Mouse (Mus musculus) erythroid progenitor cell, adult 5-6 weeks (primary cell): ENCODE results near the gene Panx2. TPM values are rescaled to one million over a fixed set of nuclear protein-coding genes. Genes with fewer than 3 reads are reported as not detected.

Experiments
- ATAC-seq: replicated peaks from 2 replicates; pipeline ENCODE4 v1.8.0; 2016; ENCODE audit warnings: moderate number of reproducible peaks, mild to moderate bottlenecking, moderate TSS enrichment, inconsistent platforms; ENCODE audit not compliant: poor library complexity, low FRiP score, severe bottlenecking
- total RNA-seq, 2 experiments: library from RNA; stranded (forward) in 1 of 2; stranded (reverse) in 1 of 2; fragments of 150-400 nt in 1 of 2; fragments of 186-747, 209-891 nt in 1 of 2; gene quantifications; 2 replicates each; pipeline versions ENCODE4 v1.2.3 to v1.2.4; 2015 to 2017; ENCODE audit warnings: low replicate concordance in 2 of 2

Gene Panx2
- total RNA-seq, 2 experiments from 2014 or later = not detected

DNA sequence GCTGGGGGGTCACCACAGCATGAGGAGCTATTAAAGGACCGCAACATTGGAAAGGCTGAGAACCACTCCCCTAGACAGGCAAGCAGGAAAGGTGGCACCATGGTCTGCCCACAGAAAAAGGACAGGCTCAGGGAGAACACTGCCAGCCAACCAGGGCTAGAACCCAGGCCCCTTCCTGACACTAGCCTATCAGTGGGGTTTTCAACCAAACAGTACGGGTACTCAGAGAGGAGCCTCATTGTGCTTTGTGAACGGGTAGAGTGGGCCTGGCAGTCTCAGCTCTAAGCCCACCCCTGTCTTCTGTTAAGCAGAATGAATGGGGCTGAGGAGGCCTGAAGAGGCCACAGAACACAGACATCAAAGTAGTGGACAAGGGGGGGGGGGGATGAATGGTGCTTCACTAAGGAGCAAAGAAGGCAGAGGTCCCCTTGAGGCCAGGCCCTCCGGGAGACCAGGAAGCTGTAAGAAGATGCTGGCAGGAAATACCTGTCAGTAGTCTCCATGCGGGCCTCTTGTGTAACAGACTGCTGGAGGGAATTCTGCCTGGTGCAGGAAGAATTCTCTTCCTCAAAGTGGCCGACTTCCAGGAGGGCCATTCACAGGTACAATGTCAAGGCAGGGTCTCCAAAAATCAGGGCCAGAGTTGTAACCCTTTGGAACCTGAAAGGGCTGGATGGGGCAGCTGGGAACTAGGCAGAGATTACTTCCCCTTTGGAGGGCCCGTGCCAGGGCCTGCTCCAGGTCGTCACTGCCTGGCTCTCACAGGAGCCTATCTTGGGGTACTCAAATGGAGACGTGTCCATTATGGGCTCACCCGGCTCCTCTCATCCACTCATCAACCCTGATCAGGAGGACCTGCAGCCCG lies 15.3 kb downstream of the Panx2 start, which contains the start of gene Trabd:
TSS of gene Trabd (plus strand) at position 512 of the 865 bp plus-strand sequence.
- ATAC-seq = no peak

DNA sequence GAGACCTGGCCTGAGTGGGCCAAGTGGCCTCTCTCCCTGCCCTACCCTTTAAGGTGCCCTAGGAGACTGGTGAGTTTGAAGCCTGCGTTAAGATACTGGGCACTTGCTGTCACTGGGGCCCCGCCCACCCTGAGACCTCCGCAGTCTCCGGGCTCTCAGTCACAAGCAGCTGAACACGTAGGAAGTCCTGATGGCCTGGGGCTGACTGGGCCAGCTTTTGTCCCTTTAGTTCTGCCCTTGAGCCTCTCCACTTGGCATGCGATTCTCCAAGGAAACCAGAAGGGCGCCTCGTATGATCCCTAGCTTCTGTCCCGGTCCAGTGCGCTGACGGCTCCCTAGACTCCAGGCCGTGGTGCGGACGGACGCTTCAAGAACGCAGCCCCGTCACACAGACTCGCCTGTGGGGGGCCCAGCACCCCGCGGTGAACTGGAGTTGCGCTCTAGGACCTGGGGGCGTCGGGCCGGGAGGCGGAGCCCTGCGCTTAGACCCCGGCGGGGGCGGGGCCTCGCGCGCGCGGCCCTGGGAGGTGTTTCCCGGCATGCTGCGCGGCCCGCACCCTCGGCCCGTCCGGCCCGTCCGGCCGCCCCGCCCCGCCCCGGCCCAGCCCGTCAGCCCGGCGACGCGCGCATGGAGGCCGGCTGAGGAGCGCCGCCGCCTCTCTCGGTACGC lies 16.1 kb downstream of the Panx2 start:
- peak; percentile 73 for ATAC-seq

- ATAC-seq = peak; percentile 30; the same call in 1 of the 2 replicates
Observed at GRCm38 (mm10) chr15:89076156-89076731, 16.7 kb downstream of the Panx2 start.

DNA sequence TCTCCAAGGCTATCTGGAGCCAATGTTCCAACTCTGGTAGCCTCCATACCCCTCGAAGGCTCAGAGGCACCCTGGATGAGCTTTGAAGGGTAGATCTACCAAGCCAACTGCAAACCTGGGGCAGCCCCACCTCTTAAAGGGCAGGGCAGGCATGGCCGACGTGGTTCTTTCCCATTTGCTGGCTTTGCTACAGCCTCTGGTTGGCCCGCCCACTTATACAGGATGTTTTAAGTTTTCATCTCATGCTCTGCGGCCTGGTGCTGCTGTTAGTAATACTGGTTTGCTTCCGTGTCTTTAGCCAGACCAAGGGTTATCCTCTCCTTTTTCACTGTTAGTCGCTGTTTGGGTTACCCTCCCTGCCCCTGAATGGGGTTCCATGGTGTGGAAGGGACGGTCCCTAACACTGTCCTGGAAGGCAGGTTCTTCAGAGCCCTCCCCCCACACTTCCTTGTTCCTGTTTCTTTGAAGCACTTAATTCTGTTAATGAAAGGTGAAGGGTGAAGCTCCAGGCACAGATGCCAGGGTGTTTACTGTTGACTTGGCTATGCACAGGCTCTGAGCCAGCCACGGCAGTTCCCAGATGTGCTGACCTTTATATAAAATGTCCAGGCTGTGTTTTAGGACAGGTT lies 18.8 kb downstream of the Panx2 start:
- peak; percentile 75 for ATAC-seq

DNA sequence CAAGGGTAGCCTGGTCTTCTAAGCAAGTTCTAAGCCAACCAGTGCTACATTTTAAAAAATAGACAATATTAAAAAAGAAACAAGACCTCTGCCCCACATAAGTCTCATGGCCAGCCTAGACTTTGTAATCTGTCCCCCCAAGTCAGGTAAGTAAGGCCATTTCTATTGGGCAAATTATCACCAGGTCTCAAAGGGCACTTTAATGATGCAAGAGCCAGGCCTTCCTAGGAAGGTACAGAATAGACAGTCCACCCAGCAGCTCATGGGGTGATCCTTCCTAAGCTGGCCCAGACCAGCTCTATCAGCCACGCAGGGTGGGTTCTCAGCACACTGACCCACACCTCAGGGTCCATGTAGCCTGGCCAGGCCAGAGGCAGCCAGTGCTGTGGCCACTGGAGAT lies 24.4 kb downstream of the Panx2 start:
- no peak for ATAC-seq

DNA sequence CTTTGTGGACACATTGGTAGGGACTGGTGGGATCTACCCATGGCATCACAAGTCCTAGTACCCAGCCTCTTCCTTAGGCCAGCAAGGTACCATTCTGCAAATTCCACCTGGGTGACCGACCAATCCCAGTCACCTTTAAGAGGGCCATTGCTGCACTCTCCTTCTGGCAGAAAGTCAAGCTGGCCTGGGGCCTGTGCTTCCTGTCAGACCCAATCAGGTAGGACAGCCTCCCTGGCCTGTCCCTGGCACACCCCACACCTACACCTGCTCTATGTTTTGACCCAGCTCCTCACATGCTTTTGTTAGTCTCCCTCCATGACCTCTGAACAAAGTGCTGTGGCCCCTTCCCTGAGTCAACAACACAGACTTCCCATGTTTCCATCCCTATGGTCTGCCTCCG lies 25.3 kb downstream of the Panx2 start:
- no peak for ATAC-seq

GRCm38 (mm10) chr15:89088607-89089247 lies 29.2 kb downstream of the Panx2 start, which contains the start of gene Selenoo:
Gene Selenoo (plus strand): TSS chr15:89089084.
- ATAC-seq = peak; percentile 96

GRCm38 (mm10) chr15:89089248-89090051 lies 29.9 kb downstream of the Panx2 start:
- ATAC-seq = peak; percentile 51

- ATAC-seq = no peak
Observed at GRCm38 (mm10) chr15:89090662-89091061, 31.1 kb downstream of the Panx2 start.

GRCm38 (mm10) chr15:89092181-89092580 lies 32.6 kb downstream of the Panx2 start:
- ATAC-seq = no peak

GRCm38 (mm10) chr15:89097450-89097849 lies 37.9 kb downstream of the Panx2 start:
- no peak for ATAC-seq

DNA sequence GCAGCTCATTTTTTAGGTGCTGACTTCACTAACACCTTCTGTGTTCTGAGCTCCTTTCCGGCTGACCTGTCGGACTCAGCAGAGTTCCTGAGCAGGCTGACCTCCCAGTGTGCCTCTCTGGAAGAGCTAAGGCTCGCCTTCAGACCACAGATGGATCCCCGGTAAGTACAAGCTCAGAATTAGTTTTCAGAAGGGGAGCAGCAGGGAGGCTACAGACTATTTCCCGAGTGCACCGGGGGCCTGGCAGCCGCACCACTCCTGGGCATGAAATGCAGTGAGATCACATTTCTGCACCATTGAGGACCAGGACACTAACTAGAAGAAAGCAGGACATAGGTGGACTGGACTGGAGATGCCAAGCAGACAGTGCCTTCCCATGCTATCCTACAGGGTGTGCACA lies 39.1 kb downstream of the Panx2 start:
- no peak for ATAC-seq

DNA sequence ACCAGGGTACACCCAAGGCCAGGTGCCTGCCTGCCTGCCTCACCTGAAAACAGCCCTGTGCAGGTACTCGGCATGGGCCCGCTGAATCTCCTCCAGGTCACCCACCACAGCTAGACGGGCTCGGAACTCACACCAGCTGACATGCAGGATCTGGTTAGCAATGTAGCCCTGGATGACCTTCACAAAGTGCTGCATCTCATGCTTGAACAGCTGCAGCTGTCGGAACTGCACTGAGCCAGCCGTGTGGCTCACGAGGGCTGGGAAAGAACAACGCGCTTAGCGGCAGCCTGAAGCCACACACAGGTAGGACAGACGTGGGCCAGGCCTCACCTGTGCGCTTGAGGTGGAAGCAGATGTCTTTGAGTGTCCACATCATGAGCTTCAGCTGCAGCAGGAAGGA lies 41.3 kb downstream of the Panx2 start:
- ATAC-seq = no peak

- ATAC-seq = no peak
Observed at GRCm38 (mm10) chr15:89102646-89103045, 43.1 kb downstream of the Panx2 start.

- ATAC-seq = no peak
Observed at GRCm38 (mm10) chr15:89103921-89104320, 44.4 kb downstream of the Panx2 start.

DNA sequence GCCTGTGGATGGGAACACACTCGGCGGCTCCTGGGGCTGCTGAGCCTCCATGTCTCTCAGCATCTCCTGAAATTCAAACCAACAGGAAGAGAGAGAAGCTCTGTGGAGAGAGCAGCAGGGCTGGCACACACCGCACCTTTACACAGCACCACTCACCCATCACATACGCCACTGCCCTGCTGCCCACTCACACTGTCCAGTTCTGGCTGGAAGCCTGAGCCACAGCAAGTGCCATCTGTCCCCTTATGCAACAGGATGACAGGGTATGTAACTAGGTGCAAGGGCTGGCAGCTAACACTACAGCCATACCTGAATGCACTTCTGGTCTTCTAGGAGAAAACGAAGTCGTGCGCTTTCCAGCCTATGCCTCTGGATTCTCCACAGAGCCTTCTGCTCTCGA lies 44.9 kb downstream of the Panx2 start:
- ATAC-seq = no peak

DNA sequence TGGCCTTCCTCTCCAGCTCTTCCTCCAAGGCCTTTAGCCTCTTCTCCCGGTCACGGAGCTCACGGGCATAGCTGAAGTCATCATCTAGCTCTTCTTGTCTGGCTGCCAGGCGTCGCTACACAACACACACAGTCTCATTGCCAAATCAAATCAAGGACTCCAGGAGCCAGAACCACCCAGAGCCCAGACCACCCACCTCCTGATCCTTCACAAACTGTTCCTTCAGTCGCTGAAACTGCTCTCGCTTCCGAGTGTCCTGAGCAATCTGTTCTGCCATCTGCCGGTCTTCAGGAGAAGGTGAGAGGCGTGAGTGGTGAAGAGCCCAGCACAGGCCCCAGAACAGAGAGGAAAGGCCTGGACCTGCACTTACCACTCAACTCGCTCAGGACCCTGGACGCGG lies 46.5 kb downstream of the Panx2 start:
- no peak for ATAC-seq

- ATAC-seq = no peak
Observed at GRCm38 (mm10) chr15:89106976-89107375, 47.4 kb downstream of the Panx2 start.

DNA sequence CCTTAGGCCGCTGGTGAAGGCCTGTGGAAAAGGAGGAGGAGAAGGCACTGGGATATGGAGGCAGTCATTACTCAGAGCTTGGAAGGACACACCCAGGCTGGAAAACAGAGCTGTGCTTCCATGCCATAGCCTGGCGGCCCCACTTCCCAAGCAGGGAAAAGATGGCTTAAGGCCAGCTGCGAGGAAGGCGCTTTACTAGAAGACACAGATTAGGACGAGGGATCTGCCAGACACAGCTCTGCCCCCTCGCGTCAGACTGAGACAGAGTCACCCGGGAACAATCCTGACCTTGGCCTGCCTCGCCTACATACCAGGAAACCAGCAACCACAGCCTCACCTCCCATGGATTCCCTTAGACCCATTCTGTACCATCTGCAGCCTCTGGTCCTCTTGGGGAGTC lies 50.6 kb downstream of the Panx2 start:
- ATAC-seq = no peak
